Mouse (Mus musculus): ENCODE results near the gene Psmb7.

Gene Psmb7

DNA sequence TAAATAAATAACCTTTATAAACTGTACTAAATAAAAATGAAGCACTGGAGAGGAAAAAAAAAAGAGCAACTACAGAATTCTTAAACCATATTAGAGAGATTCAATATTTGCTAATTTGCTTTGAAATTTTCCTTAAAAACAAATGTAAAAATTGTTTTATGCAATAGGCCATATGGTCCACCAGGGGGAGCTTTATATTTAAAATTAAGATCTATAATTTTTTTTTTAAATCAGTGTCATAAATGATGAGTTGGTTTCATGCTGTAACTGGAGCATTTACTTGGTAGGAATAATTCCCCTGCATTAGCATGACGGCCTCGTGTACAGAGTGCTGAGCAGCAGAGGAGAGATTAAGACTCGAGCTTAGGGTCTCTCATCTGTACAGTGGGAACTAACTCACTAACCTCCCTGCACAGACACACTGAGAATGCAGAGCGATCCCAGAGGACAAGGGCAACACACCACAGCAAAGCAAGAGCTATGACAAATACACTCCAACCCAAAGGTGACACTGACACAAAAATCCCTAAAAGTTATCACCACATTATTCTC is 6.1 kb downstream of the Psmb7 start:
- DNase-seq = no peak

DNA sequence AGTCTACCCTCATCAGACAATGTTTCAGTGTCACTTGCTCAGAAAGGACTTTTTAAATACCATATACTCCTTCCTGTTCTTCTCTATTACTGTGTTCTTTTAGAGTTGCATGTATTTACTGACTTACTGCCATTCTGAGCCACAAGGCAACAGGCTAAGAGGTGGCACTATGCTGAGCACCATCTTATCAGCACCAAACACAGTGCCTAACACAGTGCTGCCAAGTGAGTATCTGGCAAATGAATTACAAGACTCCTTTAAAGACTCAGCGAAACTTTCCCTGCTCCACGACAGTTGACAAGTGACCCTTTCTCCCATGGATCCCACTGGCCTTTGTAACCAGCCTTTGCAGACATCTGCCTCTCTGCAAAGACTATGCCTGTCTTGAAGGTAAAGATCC is 13.3 kb downstream of the Psmb7 start:
- no peak for DNase-seq

DNA sequence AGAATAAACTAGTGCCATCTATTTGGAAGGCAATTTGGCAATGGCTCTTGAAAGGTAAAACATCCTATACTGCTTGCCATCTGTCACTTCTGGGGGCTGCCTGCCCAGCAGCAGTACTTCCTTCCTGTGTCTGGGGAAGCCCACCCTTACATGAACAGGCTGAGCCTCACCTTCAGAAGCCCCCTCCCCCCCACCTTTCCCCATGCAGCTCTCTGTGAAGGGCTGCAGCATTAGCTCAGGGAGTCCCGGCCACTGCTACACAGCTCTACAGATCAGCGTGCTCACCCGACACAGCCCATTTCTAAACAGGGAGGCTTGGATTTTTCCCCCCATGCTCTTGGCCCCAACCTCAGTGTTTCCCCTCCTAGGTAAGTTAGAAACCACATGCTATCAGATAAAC is 14.4 kb downstream of the Psmb7 start:
- DNase-seq = no peak

DNA sequence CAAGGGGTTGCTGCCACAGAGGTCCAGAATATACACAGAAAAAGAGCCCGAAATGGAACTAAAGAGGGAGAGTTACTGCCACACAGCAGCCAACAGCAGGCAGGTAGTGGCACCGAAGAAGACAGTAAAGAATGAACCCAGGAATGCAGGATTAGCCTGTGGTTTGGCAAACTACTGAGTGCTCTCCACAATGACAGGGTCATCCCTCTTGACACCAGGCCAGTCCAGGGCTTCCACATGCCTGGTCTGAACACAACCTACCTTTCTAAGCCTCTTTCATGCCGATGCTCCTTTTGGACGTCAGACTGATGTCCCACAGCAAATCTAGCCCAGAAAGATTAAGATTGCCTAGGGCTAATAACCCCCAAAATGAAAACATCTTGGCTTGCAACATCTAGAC is 15.1 kb downstream of the Psmb7 start:
- no peak for DNase-seq

DNA sequence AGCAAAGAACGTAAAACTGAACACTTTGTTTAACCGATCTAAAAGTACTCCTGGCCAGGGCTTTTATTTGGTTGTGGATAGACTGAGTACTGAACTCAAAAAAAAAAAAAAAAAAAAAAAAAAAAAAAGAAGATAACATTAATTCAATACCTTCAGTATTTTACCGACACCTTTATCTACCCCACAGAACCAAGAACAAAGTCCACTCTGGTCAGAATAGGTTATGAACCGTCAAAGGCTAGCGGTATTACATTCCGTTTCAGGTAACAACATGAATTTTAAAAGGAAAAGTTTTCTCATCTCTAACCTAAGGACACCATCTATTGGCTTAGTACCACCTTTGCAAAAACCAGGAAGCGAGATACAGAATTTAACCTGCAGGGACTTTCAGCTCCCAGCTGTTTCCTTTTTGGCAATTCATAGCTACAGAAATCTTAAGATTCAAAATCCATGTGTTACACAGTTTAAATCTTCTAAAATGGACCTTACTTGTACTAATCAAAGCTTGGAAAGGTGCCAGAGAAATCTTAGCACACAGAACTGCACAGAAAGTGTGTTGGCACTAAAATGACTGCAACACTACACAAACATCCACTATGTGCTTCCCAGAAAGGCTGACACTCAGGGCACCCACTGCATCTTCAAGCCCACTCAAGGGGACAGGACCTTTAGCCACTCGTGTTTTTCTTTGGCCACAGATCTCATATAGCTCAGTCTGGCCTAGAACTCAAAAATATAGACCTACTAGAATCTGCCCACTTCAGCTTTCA is 19.9 kb downstream of the Psmb7 start:
- no peak for DNase-seq

DNA sequence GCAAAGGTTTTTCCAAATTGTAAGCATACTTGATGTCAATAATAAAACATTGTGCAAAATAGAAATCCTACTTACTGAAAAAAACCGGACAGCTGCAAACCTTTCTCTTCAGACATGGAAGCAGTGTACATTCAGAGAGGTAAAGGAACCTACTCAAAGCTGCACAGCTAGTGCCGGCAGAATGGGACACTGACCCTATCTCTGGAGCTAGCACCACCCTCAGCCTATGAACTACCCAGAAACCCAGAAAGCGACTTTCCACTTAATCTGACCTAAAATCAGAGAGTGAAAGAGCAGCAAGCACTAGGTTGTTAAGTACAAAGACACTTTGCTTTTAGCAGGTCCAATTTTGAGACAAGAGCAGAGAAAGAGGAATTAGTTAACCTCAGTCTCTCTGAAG is 20.5 kb downstream of the Psmb7 start:
- no peak for DNase-seq

DNA sequence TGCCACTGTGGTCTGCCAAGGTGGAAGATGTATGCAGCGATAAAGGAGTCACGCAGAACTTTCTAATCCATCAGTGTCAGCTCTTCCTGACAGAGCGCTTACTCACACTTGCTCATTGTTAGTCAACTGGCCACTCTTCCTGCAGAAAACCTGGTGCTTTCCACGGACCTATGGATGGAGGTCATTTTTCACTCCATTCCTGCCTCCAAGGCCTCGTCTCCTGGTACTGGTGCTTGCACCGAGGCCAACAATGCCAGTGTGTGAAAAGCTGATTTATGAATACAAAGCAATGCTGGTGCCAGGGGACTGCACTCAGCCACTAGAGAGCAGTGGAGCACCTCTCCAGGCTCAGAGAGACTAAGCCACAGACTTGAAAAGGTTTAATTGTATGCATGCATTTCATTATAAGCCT is 22.3 kb downstream of the Psmb7 start:
- DNase-seq = no peak

DNA sequence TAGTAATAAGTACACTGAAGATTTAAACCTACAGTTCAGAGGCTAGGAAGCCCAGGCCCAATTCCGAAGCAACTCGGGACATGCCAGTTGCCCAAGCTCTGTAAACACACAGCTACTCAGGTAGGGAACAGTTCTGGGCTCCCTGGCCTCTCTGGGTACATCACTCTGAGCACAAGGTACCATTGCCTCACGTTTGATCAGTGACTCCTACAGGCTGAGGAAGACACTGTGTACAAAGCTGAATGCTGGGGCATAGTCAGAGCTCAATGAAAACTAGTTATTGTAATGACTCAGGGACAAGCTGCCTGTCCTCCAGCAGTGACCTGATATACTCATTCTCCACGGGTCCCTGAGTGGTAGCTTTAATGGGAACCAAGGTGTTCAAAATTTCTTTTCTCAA is 22.8 kb downstream of the Psmb7 start:
- DNase-seq = no peak

DNA sequence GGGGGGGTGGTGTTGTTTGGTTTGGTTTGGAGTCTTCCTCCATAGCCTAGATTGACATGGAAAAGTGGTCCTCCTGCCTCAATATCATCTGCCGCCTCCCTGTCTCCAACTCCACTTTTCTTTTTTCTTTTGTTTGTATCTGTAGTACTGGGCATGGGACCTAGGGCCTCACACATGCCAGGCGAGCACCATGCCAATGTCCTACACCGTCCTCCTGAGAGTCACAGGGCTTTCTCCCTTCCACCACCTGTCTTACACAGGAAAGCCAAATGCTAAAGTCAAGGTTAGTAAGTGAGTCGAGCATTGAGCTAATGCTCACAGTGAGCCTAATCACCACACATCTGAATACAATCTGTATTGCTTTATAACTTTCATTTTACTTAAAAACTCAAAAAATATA is 24.1 kb downstream of the Psmb7 start:
- DNase-seq = no peak

DNA sequence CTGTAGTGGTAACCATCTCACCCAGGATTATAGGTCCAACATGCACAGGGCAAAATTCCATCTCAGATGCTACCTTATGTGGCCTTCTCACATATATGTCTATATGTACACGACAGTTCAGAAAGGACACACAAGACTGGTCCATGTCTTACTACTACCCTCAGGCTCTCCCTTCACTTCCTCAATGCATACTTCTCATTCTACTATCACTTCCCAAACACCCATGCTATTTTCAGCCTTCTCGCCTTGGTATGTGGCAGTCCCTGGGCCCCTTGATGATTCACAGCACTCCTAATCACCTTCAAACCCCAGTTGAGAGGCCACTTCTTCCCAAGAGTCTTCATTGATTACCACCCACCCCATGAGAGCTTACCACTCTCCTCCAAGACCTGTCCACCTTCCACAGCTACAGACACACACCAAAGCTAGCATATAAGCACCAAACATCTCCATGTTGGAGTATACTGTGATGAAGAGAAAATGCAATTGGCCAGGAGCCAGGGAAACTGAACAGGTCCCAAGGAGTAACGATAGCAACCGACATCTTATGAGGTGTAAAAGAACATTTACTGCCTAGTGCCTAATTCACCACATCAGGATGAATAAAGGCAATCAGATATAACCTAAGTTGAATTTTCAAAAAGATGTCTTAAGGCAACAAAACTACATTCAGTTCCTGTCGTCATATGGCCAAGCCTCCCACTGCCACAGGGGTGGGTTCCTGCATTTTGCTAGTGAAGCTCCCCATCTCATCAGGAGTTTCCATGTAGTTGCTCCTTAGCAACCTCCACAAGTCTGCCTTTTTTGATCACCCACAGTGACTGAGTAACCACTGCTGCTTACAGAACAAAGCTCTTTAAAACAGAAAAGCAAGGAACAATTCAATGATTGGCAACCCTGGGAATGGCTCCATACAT is 26.7 kb downstream of the Psmb7 start:
- DNase-seq = no peak

DNA sequence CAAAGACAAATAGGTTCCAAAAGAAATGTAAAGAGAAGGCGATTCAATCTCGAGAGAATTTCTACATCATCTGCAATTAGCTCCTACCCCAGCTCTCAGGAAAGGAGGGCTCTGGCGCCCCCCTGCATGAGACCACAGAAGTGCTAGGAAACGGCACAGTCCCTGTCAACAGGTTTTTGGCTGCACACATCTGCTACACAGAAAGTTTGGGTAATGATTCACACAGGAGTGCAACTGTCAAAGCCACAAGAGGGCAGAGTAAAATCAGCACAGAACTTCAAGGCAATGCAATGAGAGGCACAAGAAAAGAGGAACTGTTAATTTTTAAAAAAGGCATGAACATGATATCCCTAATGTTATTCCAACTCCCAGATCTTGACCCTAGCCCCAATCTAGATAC is 27.8 kb downstream of the Psmb7 start:
- peak; percentile 21 for DNase-seq

DNA sequence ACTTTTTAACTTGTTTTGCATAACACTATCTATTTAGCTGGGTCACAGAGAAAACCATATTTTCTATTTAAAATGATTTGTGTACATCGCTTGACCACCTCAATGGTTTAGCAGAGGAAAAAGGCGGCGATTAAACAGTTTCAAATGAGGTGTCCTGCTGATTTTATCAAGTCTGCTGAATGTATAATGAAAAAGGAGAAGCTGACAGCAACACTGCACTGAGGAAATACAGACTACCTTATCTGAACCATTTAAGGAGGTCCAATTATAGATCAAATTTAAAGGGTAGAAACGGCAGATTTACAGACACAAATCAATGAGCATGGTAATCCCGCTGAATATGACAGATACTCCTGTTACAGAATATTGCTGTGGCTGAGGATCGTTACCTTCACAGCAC is 29.4 kb downstream of the Psmb7 start:
- no peak for DNase-seq

DNA sequence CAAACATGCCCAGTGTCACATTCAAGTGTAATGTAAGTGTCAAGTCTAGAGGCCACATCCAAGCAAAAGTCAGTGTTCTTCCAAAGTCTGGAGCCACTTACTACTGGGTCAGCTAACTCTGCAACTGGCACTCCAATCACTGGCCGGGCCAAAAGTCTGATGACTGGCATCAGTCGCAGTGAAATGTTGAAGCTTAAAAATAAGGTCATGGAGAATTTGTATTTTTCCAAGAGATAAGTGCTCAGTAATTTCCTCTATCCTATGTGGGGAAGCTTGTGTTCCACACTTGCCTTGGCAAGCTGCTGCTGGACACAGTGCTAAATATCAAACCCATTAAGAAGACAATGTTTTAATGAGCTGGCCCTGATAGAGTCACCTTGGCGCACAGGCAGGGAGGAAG is 30.3 kb downstream of the Psmb7 start:
- no peak for DNase-seq

DNA sequence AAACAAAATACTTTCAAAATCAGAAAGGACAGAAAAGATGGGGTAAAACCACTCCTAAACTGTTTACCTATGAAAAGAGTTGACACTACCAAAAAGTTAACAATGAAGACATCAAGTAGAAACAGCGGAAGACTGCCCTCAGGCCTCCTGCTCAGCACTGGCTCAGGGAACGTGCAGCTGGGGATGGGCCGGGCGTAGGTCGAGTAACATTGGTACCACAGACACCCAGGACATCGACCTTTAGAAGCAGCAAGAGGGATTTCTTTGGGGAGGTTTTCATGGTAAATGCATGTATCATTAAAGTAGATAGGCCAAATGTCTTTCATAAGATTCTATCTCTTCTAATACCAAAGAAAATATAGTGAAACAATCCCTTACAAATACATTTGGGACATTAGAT is 31.3 kb downstream of the Psmb7 start:
- no peak for DNase-seq

DNA sequence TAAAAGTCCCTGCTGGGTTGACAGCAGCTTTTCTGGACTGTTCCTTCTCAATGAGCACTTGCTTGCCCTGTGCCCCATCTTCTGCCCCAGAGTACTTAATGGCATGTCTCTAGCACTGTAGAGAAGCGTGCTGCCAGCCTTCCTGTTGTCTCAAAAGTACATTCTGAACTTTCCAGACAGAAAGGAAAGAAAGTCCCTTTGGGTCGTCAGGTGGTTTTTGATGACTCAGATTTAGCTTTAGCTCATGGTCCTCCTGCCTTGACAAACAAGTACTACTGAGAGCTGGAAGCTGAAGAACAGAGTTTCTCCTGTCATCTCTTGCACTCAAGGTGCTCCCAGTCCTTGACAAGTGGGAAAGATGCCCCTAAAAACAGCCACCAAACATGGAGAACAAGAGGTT is 33.7 kb downstream of the Psmb7 start:
- DNase-seq = no peak

DNA sequence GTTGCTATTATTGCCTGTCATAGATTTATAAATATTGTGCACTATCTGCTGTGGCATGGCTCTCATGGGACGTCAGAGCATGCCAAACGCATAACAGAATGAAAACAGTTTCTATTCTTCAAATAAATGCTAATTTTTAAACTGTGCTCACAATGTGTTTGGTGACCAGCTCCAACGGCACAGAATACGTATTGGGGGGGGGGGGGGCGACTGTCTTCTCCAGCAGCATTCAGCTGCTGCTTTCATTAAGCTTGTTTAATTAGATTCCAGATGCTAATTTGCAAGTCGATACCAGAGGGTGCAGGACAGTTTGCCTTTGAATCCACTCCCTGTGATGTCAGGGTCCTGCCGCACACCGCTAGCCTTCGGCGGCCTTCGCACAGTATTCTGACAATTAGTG is 34.6 kb downstream of the Psmb7 start:
- no peak for DNase-seq

DNA sequence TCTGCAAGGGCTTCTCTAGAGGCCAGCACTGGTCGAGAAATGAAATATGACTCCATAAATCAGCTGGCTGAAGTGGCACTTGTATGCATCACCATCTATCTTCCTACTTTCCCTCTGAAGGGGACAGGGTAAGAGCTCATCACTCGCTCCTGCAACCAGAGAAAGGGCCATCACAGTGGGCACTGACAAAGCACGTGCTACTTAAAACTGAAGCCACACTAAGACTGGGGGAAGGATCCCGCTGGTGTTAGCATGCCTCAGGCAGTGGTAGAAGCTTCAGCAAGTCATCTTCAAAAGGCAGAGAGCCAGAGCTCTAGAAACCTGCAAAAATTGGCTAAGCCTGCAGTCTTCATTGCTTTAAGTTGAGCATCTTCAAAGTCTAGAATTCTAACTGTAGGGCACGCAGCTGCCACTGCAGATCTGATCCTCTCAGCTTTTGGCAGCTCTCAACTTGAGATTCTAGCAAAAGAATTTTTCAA is 35.0 kb downstream of the Psmb7 start:
- DNase-seq = no peak

DNA sequence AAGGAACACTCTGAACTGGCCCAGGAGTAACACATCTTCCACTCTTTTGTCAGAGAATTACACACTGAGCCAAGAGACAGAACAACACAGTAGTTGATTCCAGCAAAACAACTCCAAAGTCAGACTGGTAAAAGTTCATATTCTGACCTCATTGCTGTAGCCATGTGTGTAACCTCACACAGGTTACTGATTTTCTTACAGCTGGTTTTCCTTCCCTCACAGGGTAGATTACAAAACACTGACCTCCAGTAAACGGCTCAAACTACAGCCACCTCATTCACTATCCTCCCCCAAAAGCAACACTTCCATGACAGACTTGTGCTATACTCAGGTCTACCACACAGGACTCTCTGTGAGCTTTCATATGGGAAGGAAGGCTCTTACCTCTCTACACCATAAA is 36.2 kb downstream of the Psmb7 start:
- no peak for DNase-seq

DNA sequence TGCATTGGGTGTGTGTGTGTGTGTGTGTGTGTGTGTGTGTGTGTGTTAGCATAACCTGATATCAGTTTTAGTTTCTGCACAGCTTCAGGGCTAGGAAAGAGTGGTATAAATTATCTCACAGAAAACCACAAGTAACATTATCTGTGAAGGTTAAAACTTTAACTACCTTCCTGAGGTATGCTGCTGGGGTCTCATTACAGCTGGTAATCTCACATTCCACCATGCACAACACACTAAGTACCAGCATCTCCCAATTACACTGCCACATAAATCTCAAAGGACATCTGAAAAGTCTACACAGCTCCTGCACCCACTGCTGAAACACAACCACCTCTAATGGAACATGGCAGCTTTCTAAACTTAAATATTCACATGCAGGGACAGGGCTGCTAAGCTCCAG is 43.0 kb downstream of the Psmb7 start:
- DNase-seq = no peak

DNA sequence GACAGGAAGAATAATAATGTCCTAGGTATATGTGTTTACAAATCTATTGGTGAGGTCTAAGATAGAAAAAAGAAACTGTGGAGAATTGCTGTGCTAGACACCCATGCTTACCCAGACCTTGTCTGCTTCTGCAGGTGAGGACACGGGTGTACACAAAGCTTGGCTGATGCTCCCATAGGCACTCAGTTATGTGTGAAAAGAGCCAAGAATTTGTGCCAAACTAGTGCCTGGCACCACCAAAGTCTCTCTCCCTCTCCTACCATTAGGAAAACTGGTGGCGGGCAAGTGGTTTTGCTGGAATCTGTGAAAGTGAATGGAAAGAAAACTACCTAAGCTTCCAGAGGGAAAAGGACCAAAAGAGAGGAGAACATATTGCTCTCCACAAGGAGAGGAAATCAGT is 45.5 kb downstream of the Psmb7 start:
- DNase-seq = no peak

DNA sequence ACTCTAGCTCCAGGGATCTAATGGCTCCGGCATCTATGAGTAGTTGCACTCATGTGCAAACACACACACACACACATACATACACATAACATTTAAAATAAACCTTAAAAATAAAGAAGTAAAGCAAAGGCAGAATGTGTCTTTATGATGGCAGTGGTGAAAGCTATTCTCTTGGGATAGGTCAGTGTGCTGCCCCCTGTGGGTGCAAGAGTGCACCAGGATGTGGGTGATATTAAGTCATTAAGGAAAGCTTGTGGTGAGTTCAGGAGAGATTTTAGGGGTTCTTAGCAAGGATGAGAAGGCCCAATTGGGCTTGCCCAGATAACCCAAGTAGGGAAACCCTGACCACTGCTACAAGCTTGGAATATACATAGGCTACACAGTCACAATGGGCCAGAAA is 46.0 kb downstream of the Psmb7 start:
- DNase-seq = no peak

DNA sequence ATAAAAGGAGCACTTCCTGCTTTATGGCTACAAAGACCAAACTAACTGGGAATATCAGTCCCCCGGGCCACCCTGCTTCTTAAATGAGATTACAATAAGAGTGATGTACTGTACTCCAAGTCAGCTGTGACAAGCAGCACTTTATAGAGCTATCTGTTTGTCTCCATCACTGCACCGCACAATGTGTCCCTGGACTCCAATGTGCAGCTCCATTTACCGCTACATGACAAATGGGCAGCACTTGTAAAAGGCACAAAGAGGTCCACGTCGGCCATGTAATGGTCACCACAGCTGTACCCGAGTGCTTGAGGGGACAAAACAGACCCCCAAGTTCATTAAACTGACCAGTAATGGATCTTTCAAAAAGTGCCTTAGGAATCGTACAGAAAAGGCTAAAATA is 49.0 kb downstream of the Psmb7 start:
- no peak for DNase-seq

DNA sequence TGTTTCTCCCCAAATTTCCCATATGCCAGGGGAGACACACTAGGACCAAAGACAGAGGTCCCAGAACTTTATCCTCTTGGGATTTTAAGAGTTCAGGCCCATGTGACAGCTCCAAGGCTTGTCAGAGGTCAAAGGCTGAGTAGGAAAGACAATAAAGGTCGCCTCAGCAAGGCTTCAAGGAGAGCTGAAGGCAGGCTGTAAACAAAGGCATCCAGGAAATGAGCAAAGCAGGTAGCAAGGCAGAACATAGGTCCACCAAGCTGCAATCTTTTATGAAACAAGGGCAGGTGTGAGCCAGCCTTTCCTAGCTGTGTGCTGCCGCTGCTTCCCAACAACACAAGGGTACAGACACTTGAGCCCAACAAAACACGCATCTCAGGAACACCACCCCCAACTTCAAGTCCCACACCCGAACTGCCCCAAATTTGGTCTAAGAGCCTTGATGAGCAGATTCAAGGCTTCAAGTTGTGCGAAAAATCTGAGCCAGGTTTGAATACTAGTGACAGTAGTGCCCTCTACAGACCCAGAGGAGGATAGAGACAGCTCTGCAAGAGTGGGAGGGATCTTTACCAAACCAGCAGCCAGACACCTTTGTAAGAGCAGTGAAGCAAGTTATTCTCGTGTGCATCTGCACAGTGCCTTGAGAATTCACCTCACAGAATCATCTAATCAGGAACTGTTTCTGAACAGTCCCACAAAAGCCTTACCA is 52.0 kb downstream of the Psmb7 start:
- DNase-seq = no peak
